Mouse (Mus musculus) hindbrain, postnatal 0 days (tissue): ENCODE data around the gene Llgl2. TPM values are rescaled to one million over a fixed set of nuclear protein-coding genes. Genes with fewer than 3 reads are reported as not detected.

Source experiments
- ATAC-seq: fragments of 200-750 bp; cut with Nextera tagmentation; 2 replicates; pipeline ENCODE4 v1.8.0; 2017; ENCODE audit warnings: mild to moderate bottlenecking, moderate TSS enrichment, moderate library complexity
- DNase-seq: peaks from one replicate; pipeline ENCODE4 v3.0.0-alpha.2; 2015; ENCODE audit warnings: low spot score
- H3K27ac ChIP-seq: fragments of 300-500 bp; sonication (generic); 2 replicates; pipeline ENCODE4 v1.5.1; 2014; ENCODE audit warnings: mild to moderate bottlenecking
- H3K27me3 ChIP-seq: fragments of 300-500 bp; sonication (generic); 2 replicates; pipeline ENCODE4 v1.6.1; 2014; ENCODE audit warnings: low read length, mixed read lengths; ENCODE audit not compliant: insufficient read depth
- H3K36me3 ChIP-seq: fragments of 300-500 bp; sonication (generic); 2 replicates; pipeline ENCODE4 v1.6.1; 2014; ENCODE audit warnings: low read length, mixed read lengths; ENCODE audit not compliant: insufficient read depth
- H3K4me1 ChIP-seq: fragments of 300-500 bp; sonication (generic); 2 replicates; pipeline ENCODE4 v1.6.1; 2014; ENCODE audit warnings: antibody characterized with exemption, low read length, mixed read lengths; ENCODE audit not compliant: insufficient read depth
- H3K4me2 ChIP-seq: fragments of 300-500 bp; sonication (generic); 2 replicates; pipeline ENCODE4 v1.6.1; 2014; ENCODE audit warnings: low read depth, mild to moderate bottlenecking, low read length, moderate library complexity, mixed read lengths
- H3K4me3 ChIP-seq: fragments of 300-500 bp; sonication (generic); 2 replicates; pipeline ENCODE4 v1.5.1; 2014; ENCODE audit warnings: low read length
- H3K9ac ChIP-seq: fragments of 300-500 bp; sonication (generic); replicated peaks from 2 replicates; pipeline ENCODE4 v1.6.1; 2014; ENCODE audit warnings: mild to moderate bottlenecking, low read length, moderate library complexity, mixed read lengths
- H3K9me3 ChIP-seq: fragments of 300-500 bp; sonication (generic); 2 replicates; pipeline ENCODE4 v1.6.1; 2016; ENCODE audit warnings: low read length, mixed read lengths
- CTCF ChIP-seq: IDR thresholded peaks from 2 replicates; pipeline ENCODE4 v1.5.1; 2016; ENCODE audit warnings: antibody characterized with exemption, control low read depth, low read depth
- WGBS: fragments of 180-500 bp; shearing (Covaris S2); extraction: QIAGEN DNeasy Blood & Tissue Kit; methylation state at CpG from one replicate; pipeline ENCODE4 v1.1.7; 2014; 5-methylcytosine and 5-hydroxymethylcytosine counted together
- polyA plus RNA-seq: library from polyadenylated mRNA; unstranded; fragments of >200 nt; fragmentation: Nextera tagmentation; extraction: Ambion mirVana; gene quantifications from 2 replicates; pipeline ENCODE4 v1.2.1, GENCODE M21; 2015
- total RNA-seq: library from RNA; depleted of rRNA; stranded (reverse); fragments of >200 nt; gene quantifications from 2 replicates; pipeline ENCODE4 v1.2.3, GENCODE M21; 2014

Llgl2 gene
- total and polyA plus RNA-seq, 2 experiments from 2014 or later = 1.5 to 2.1 TPM

DNA sequence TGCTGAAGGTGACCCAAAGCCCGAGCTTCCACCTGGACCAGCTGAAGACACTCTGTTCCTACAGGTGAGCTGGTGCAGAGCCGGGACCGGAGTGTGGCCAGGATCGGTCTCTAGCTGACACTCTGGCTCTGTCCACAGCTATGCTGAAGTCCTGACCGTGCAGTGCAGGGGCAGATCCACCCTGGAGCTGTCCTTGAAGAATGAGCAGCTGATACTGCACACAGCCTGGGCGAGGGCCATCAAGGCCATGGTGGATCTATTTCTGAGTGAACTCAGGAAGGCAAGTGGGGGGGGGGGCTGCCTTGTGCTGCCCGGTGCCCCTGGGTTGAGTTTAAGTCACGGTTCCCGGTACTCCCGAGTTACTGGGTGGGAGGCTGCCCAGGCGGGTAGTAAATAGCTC, 62.6 kb downstream of the Llgl2 start:
- TF ChIP-seq CTCF = no peak
- 91% methylated on average over 11 of the region's 11 CpGs for WGBS
- ATAC-seq = no peak

DNA sequence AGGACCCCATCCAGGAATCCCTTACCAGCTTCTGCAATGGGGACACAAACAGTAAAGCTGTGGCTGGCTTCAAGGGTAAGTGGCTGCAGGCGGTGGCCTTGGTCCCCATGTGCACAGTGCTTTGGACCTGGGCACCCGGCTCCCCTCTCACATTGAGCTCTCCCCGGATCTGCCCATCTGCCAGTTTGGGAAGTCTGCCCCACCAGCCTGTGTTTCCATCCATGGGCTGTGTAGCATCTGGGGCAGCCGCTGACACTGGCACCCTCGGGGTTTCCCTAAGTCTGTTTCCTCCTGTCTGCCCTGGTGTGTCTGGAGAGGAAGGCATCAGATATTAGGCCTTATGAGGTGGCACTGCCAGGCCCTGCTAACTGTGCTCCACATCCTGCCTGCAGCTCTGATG, 64.2 kb downstream of the Llgl2 start:
- 73% methylated on average over 5 of the region's 5 CpGs for WGBS
- no peaks in the 10 kb centered on the region; the same call in 1 of the 2 replicates for H3K36me3 ChIP-seq
- H3K4me2 ChIP-seq = no peak overlapping the region
- no peak overlapping the region for H3K4me3 ChIP-seq
- no peak for ATAC-seq
- no peaks in the 10 kb centered on the region for H3K27me3 ChIP-seq
- TF ChIP-seq CTCF = no peak
- no peaks in the 10 kb centered on the region for H3K9me3 ChIP-seq
- H3K4me1 ChIP-seq = no peaks in the 10 kb centered on the region
- no peak overlapping the region for H3K27ac ChIP-seq
- H3K9ac ChIP-seq = no peak overlapping the region
- DNase-seq = no peak

More for the DNA sequence above, 62.6 kb downstream of the Llgl2 start:
- no peak overlapping the region for H3K27ac ChIP-seq
- no peaks in the 10 kb centered on the region for H3K4me1 ChIP-seq
- no peaks in the 10 kb centered on the region for H3K36me3 ChIP-seq
- H3K9ac ChIP-seq = no peak overlapping the region
- no peak overlapping the region for H3K4me2 ChIP-seq
- H3K9me3 ChIP-seq = no peaks in the 10 kb centered on the region
- no peak overlapping the region for H3K4me3 ChIP-seq
- H3K27me3 ChIP-seq = no peaks in the 10 kb centered on the region
- no peak for DNase-seq

DNA sequence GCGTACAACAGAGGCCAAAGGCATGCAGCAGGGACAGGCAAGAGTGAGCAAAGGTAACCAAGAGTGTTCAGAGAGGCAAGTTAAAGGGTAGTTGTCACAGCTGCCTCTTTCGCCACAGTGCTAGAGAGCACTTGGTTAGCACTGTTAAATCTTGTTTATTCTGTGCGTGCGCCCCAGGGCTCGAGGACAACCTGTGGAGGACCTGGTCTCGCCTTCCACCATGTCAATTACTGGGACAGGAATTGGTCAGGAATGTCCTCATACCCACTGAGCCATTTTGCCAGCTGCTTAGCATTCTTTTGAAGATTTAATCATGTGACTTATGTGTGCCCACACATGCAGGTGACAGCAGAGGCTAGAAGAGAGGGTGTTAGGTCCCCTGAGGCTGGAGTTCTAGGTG, 65.3 kb downstream of the Llgl2 start:
- 94% methylated on average over 6 of the region's 6 CpGs for WGBS
- no peaks in the 10 kb centered on the region for H3K4me1 ChIP-seq
- H3K4me3 ChIP-seq = no peak overlapping the region
- H3K36me3 ChIP-seq = peaks cover 7% of the 10 kb centered on the region; the same call in 1 of the 2 replicates
- no peak overlapping the region for H3K9ac ChIP-seq
- H3K4me2 ChIP-seq = no peak overlapping the region
- ATAC-seq = no peak
- no peak for TF ChIP-seq CTCF
- no peak for DNase-seq
- no peaks in the 10 kb centered on the region for H3K9me3 ChIP-seq
- H3K27me3 ChIP-seq = no peaks in the 10 kb centered on the region
- H3K27ac ChIP-seq = no peak overlapping the region

DNA sequence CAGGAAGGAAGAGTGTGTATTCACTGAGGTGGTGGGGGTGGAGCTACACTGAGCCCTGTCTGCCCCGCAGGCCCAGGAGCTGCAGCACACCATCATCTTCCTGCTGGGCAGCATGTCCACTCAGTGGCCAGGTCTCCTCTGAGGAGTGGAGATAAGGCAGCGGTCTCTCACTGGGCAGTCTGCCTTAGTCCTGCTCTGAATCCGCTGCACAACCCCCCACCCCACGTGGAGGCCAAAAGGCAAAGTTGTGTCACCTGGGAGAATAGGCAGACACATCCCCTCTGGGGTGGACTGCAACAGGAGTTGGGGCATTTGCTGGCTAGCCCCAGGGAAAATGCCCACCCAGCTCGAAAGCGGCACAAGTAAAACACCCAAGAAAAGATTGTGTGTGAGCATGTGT, 68.4 kb downstream of the Llgl2 start:
- Histone ChIP-seq H3K27me3 (no peaks in the 10 kb centered on the region), H3K4me3 (no peak overlapping the region), H3K9me3 (no peaks in the 10 kb centered on the region), H3K4me1 (no peaks in the 10 kb centered on the region), H3K36me3 (peaks cover 13% of the 10 kb centered on the region; the same call in 1 of the 2 replicates), H3K27ac (no peak overlapping the region), H3K4me2 (no peak overlapping the region), H3K9ac (no peak overlapping the region)
- ATAC-seq = no peak
- TF ChIP-seq CTCF = no peak
- no peak for DNase-seq
- WGBS = 60% methylated on average over 6 of the region's 6 CpGs

DNA sequence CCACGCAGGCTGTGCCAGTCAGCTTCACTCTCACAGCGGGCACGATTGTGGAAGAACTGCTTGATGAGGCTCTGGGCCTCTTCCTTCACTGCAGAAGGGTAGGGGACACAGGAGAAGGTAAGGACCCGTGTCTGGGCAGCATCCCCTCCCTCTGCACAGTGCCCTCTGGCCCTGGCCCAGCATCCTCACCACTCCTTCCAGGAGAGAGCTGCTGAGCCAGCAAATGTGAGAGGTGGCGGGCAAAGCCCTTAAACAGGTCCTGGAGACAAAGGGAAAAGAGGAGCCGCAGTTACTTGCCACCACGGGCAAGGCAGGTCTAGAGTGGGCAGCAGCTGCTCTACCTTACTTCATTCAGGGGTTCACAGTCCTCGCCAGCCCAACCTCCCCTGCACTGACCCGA, 69.2 kb downstream of the Llgl2 start:
- Histone ChIP-seq H3K36me3 (peaks cover 13% of the 10 kb centered on the region; the same call in 1 of the 2 replicates), H3K9ac (no peak overlapping the region), H3K4me2 (no peak overlapping the region), H3K9me3 (no peaks in the 10 kb centered on the region), H3K27ac (no peak overlapping the region), H3K4me1 (no peaks in the 10 kb centered on the region), H3K4me3 (no peak overlapping the region), H3K27me3 (no peaks in the 10 kb centered on the region)
- no peak for TF ChIP-seq CTCF
- WGBS = 84% methylated on average over 9 of the region's 9 CpGs
- no peak for ATAC-seq
- no peak for DNase-seq

DNA sequence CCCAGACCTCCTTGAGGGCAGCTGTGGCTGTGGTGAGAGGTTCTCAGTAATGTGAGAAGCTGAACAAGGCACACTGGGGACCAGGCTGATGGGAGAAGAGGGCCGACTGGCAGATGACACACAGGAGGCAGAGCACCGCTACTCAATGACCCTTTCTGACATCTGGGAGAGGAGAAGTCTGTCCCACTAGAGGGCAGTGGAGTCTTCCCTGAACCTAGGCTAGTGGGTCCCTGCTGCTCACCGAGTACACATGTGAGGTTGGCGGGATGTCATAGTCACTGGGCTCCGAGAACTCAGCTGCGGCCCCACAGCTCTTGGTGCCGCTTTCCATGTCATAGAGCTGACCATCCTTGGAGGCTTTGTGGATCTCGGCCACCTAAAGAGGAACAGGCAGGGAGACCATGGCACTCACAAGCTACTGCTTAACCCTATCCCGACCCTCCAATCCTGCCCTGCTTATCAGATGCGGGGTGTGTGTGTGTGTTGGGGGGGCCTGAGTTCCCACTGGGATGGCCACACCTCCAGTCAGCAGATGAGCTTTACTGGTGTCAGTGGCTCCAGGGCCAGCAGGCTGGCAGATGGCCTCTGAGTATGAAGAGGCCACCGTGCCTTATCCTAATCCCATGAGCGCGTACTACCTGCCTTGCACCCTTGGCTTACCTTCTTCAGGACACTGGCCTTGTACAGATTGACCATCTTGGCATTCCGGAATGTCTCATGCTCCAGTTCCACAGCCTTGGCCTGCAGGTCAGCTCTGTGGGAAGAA, 71.1 kb downstream of the Llgl2 start:
- peak; percentile 51 for TF ChIP-seq CTCF
- no peak overlapping the region for H3K9ac ChIP-seq
- no peaks in the 10 kb centered on the region for H3K4me1 ChIP-seq
- H3K9me3 ChIP-seq = no peaks in the 10 kb centered on the region
- no peak overlapping the region for H3K4me2 ChIP-seq
- ATAC-seq = no peak
- no peak for DNase-seq
- 77% methylated on average over 14 of the region's 14 CpGs for WGBS
- H3K4me3 ChIP-seq = no peak overlapping the region
- H3K27me3 ChIP-seq = no peaks in the 10 kb centered on the region
- no peak overlapping the region for H3K27ac ChIP-seq
- H3K36me3 ChIP-seq = peaks cover 13% of the 10 kb centered on the region; the same call in 1 of the 2 replicates

DNA sequence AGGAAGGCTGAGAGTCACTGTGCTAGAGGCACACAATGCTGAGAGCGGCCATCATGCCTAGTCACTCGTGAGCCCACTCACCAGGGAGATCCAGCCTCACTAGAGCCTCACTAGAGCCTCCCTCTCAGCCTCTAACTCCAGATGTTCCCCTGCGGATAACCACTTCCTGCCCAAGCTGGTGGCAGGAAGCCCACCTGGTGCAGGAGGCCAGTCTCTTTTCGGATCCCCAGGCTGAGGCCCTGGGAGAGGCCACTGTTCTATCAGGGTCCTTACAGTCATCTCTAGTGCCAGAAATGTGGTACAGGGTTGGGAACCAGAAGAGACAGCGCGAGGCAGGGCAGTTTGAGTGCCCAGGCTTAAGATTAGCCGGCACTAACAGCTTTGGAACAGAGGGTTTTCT, 74.6 kb downstream of the Llgl2 start:
- ATAC-seq (peak; percentile 8; the same call in 1 of the 2 replicates), DNase-seq (no peak)
- Histone ChIP-seq H3K27ac (no peak overlapping the region), H3K9me3 (no peaks in the 10 kb centered on the region), H3K9ac (no peak overlapping the region), H3K4me1 (no peaks in the 10 kb centered on the region), H3K36me3 (peaks cover 13% of the 10 kb centered on the region; the same call in 1 of the 2 replicates), H3K4me2 (no peak overlapping the region), H3K27me3 (no peaks in the 10 kb centered on the region), H3K4me3 (no peak overlapping the region)
- WGBS = 91% methylated on average over 7 of the region's 7 CpGs
- no peak for TF ChIP-seq CTCF
